Mouse (Mus musculus) liver, embryonic 13.5 days (tissue): ENCODE measurements around the gene Zfp780b. TPM values are rescaled to one million over a fixed set of nuclear protein-coding genes. Genes with fewer than 3 reads are reported as not detected.
"Not testable (repeated sequence)": the region's sequence is repeated elsewhere in the genome, so short reads cannot be mapped to it uniquely, and the experiment has no call there.

ENCODE experiments used
- ATAC-seq: fragments of 200-750 bp; cut with Nextera tagmentation; 2 replicates; pipeline ENCODE4 v1.8.0; 2017; ENCODE audit warnings: low read depth, mild to moderate bottlenecking, moderate number of reproducible peaks, moderate library complexity
- DNase-seq: peaks from one replicate; pipeline ENCODE4 v3.0.0; 2022
- H3K27ac ChIP-seq: fragments of 300-500 bp; sonication (generic); 2 replicates; pipeline ENCODE4 v1.5.1; 2015; ENCODE audit warnings: moderate library complexity, mild to moderate bottlenecking, inconsistent platforms
- H3K27me3 ChIP-seq: fragments of 300-500 bp; sonication (generic); 2 replicates; pipeline ENCODE4 v1.6.1; 2015; ENCODE audit warnings: mild to moderate bottlenecking, inconsistent platforms
- H3K36me3 ChIP-seq: fragments of 300-500 bp; sonication (generic); 2 replicates; pipeline ENCODE4 v1.6.1; 2015; ENCODE audit warnings: mild to moderate bottlenecking, inconsistent platforms
- H3K4me1 ChIP-seq: fragments of 300-500 bp; sonication (generic); replicated peaks from 2 replicates; pipeline ENCODE4 v1.6.1; 2015; ENCODE audit warnings: inconsistent platforms
- H3K4me2 ChIP-seq: fragments of 300-500 bp; sonication (generic); 2 replicates; pipeline ENCODE4 v1.6.1; 2015; ENCODE audit warnings: inconsistent platforms, mild to moderate bottlenecking, moderate library complexity
- H3K4me3 ChIP-seq: fragments of 300-500 bp; sonication (generic); replicated peaks from 2 replicates; pipeline ENCODE4 v1.5.1; 2015; ENCODE audit warnings: mild to moderate bottlenecking, inconsistent platforms
- H3K9ac ChIP-seq: fragments of 300-500 bp; sonication (generic); 2 replicates; pipeline ENCODE4 v1.6.1; 2015; ENCODE audit warnings: mild to moderate bottlenecking, inconsistent platforms
- H3K9me3 ChIP-seq: fragments of 300-500 bp; sonication (generic); replicated peaks from 2 replicates; pipeline ENCODE4 v1.6.1; 2016; ENCODE audit warnings: inconsistent platforms
- WGBS: fragments of 180-500 bp; shearing (Covaris S2); methylation state at CpG from one replicate; pipeline ENCODE4 v1.1.7; 2015; ENCODE audit not compliant: insufficient replicate concordance; 5-methylcytosine and 5-hydroxymethylcytosine counted together
- polyA plus RNA-seq: library from polyadenylated mRNA; unstranded; fragments of >200 nt; fragmentation: Nextera tagmentation; extraction: Ambion mirVana; gene quantifications from 2 replicates; pipeline ENCODE4 v1.2.1, GENCODE M21; 2015

Gene Zfp780b
- polyA plus RNA-seq, 1 experiment from 2014 or later = 4.9 TPM

DNA sequence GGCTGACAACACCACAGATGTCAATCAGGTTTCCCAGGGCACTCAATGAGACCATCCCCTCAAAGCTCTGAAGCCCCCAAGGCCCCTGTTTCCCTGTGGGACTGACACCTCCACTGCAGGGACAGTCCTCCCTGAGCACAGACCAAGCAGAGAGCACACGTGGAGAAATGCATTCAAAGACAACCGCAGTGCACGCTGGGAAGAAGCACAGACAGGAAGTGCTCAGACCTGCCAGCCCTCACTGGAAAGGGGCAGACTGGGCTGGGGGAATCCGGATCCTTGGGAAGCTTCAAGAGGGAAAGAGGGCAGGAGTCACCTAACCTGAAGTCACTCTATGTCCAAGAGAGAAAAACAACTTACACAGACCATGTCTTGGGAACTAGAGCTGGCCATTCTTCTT, 51.9 kb downstream of the Zfp780b start:
- not testable (repeated sequence) for H3K9me3 ChIP-seq, H3K27me3 ChIP-seq, H3K4me3 ChIP-seq, H3K27ac ChIP-seq, H3K36me3 ChIP-seq, ATAC-seq, H3K4me2 ChIP-seq, H3K9ac ChIP-seq, DNase-seq
- H3K4me1 ChIP-seq = peaks cover 12% of the 10 kb centered on the region
- WGBS = 23% methylated on average over 4 of the region's 4 CpGs

DNA sequence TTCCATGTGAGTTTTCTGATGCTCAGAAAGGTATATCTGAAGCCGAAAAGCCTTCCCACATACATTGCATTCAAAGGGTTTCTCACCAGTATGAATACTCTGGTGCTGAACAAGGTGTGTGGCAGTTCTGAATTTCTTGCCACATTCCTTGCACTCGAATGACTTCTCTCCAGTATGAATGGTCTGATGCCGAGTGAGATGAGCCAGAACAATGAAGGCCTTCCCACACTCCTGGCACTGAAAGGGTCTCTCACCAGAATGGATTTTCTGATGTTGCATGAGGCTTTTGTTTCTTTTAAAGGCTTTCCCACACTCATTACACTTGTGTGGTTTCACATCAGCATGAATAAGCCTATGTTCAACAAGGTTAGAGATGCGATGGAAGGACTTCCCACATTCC, 68.0 kb downstream of the Zfp780b start:
- DNase-seq, H3K27ac ChIP-seq, H3K27me3 ChIP-seq, H3K4me2 ChIP-seq, H3K36me3 ChIP-seq, H3K4me1 ChIP-seq, ATAC-seq, H3K9me3 ChIP-seq, H3K4me3 ChIP-seq, H3K9ac ChIP-seq: not testable (repeated sequence)
- 69% methylated on average over 4 of the region's 4 CpGs for WGBS

Other genes starting within 250 kb of the Zfp780b start
- gene Zfp60, start 247.8 kb downstream of the Zfp780b start, polyA plus RNA-seq = 5.6 and 6.6 TPM in 2 replicates
- gene Zfp626, start 172.0 kb downstream of the Zfp780b start, polyA plus RNA-seq = 0.75 and 0.86 TPM in 2 replicates
- 1.8 and 2.5 TPM in 2 replicates for gene Zfp59, start 140.6 kb downstream of the Zfp780b start, polyA plus RNA-seq
- 1.2 and 1.3 TPM in 2 replicates for gene Zfp607a, start 121.6 kb downstream of the Zfp780b start, polyA plus RNA-seq
- 0.84 and 1.1 TPM in 2 replicates for gene Zfp974, start 49.7 kb downstream of the Zfp780b start, polyA plus RNA-seq
- gene Zfp850, start 34.9 kb upstream of the Zfp780b start, polyA plus RNA-seq = 2.5 TPM in 2 replicates
- 191 and 201 TPM in 2 replicates for gene Psmc4, start 70.9 kb upstream of the Zfp780b start, polyA plus RNA-seq
- 0.05 and 0.10 TPM in 2 replicates for gene Fcgbp, start 92.1 kb upstream of the Zfp780b start, polyA plus RNA-seq
- not detected in 2 replicates for gene 9530053A07Rik, start 150.3 kb upstream of the Zfp780b start, polyA plus RNA-seq
- gene Fbl, start 190.5 kb upstream of the Zfp780b start, polyA plus RNA-seq = 112 and 133 TPM in 2 replicates
- gene Dyrk1b, start 200.3 kb upstream of the Zfp780b start, polyA plus RNA-seq = 1.6 and 1.7 TPM in 2 replicates